Mouse (Mus musculus): ENCODE data around the gene Gm20671.
"Not testable (repeated sequence)": the region's sequence is repeated elsewhere in the genome, so short reads cannot be mapped to it uniquely, and the experiment has no call there.

- not testable (repeated sequence) for TF ChIP-seq CTCF (conservative IDR thresholded peaks at IDR 0.05; ENCODE audit: low read length); NANOG (IDR thresholded peaks at IDR 0.05; ENCODE audit: borderline replicate concordance, low read length)
Observed at GRCm38 (mm10) chr5:32786454-32786853, 40.5 kb downstream of the Gm20671 start.

Measured in E14TG2a.4 (cell line).